Mouse (Mus musculus) CH12.LX (cell line): ENCODE data around the gene Slc45a3. TPM values are rescaled to one million over a fixed set of nuclear protein-coding genes. Genes with fewer than 3 reads are reported as not detected.
A peak's percentile ranks its signal among the peaks of the same experiment; 100 is the strongest.

ENCODE experiments used
- DNase-seq: peaks from one replicate; pipeline ENCODE4 v3.0.0-alpha.2; 2013; ENCODE audit errors: extremely low read depth
- H3K27ac ChIP-seq: 2 replicates; pipeline ENCODE4 v1.5.1; 2012; ENCODE audit warnings: low read depth, mild to moderate bottlenecking, control low read depth, moderate library complexity; ENCODE audit not compliant: insufficient read depth
- H3K27me3 ChIP-seq: replicated peaks from 2 replicates; pipeline ENCODE3; 2012; ENCODE audit warnings: inconsistent platforms
- H3K36me3 ChIP-seq, 2 experiments: replicated peaks in 1 of 2; 2 replicates each; pipeline versions ENCODE3 to v1.6.1; 2012; ENCODE audit warnings: inconsistent platforms in 1 of 2, low read length in 1 of 2, mild to moderate bottlenecking in 1 of 2, mixed read lengths in 1 of 2, moderate library complexity in 1 of 2; ENCODE audit not compliant: control insufficient read depth in 1 of 2, insufficient read depth in 1 of 2
- H3K4me1 ChIP-seq, 2 experiments: 2 replicates each; pipeline ENCODE4 v1.6.1; 2012; ENCODE audit warnings: inconsistent platforms in 1 of 2, moderate library complexity in 1 of 2; ENCODE audit not compliant: insufficient read depth in 2 of 2, control insufficient read depth in 1 of 2
- H3K4me2 ChIP-seq: 2 replicates; pipeline ENCODE4 v1.6.1; 2012; ENCODE audit warnings: low read depth, mild to moderate bottlenecking, control low read depth; ENCODE audit not compliant: poor library complexity, insufficient read depth, severe bottlenecking
- H3K4me3 ChIP-seq, 3 experiments: fragments of 150-350 bp in 1 of 3; sonication (generic) in 1 of 3; replicated peaks in 1 of 3; 2 replicates each; pipeline versions ENCODE3 to v1.5.1; 2011 to 2012; ENCODE audit warnings: low read depth in 2 of 3, low read length in 2 of 3, mild to moderate bottlenecking in 2 of 3, moderate library complexity in 2 of 3, control low read depth in 1 of 3, improper control_type of control experiment in 1 of 3, inconsistent platforms in 1 of 3, mixed read lengths in 1 of 3; ENCODE audit not compliant: poor library complexity in 1 of 3
- H3K79me2 ChIP-seq: replicated peaks from 2 replicates; pipeline ENCODE4 v1.6.1; 2012; ENCODE audit warnings: mild to moderate bottlenecking, moderate library complexity; ENCODE audit not compliant: control insufficient read depth, poor library complexity, insufficient read depth, severe bottlenecking; ENCODE audit errors: extremely low read depth
- H3K9ac ChIP-seq: 2 replicates; pipeline ENCODE4 v1.6.1; 2012; ENCODE audit warnings: low read depth, mild to moderate bottlenecking, control low read depth, moderate library complexity; ENCODE audit not compliant: insufficient read depth
- H3K9me3 ChIP-seq: replicated peaks from 2 replicates; pipeline ENCODE3; 2012; ENCODE audit warnings: low read length, inconsistent platforms, mixed read lengths
- CHD1 ChIP-seq: IDR thresholded peaks from 2 replicates; pipeline ENCODE4 v1.6.1; 2012; ENCODE audit warnings: low read depth, low read length, improper control_type of control experiment, inconsistent platforms
- CHD2 ChIP-seq: IDR thresholded peaks from 2 replicates; pipeline ENCODE4 v1.6.1; 2011; ENCODE audit warnings: low read length, improper control_type of control experiment
- EP300 ChIP-seq: IDR thresholded peaks from 2 replicates; pipeline ENCODE4 v1.6.1; 2011; ENCODE audit warnings: low read length, improper control_type of control experiment
- ETS1 ChIP-seq: conservative IDR thresholded peaks from 2 replicates; pipeline ENCODE4 v1.6.1; 2012; ENCODE audit warnings: low read depth, mild to moderate bottlenecking, inconsistent platforms, low read length, improper control_type of control experiment, moderate library complexity
- JUN ChIP-seq: IDR thresholded peaks from 2 replicates; pipeline ENCODE4 v1.6.1; 2011; ENCODE audit warnings: low read depth, mild to moderate bottlenecking, low read length, improper control_type of control experiment, moderate library complexity; ENCODE audit not compliant: insufficient read depth
- MAFK ChIP-seq: IDR thresholded peaks from 2 replicates; pipeline ENCODE4 v1.6.1; 2011; ENCODE audit warnings: low read length, improper control_type of control experiment; ENCODE audit not compliant: insufficient replicate concordance
- NELFE ChIP-seq: IDR thresholded peaks from 2 replicates; pipeline ENCODE4 v1.6.1; 2011; ENCODE audit warnings: low read depth, low read length, improper control_type of control experiment
- NRF1 ChIP-seq: IDR thresholded peaks from 2 replicates; pipeline ENCODE4 v1.6.1; 2014; ENCODE audit warnings: low read depth, mild to moderate bottlenecking, inconsistent platforms, low read length, improper control_type of control experiment, moderate library complexity
- RCOR1 ChIP-seq: conservative IDR thresholded peaks from 2 replicates; pipeline ENCODE4 v1.6.1; 2012; ENCODE audit warnings: low read depth, mild to moderate bottlenecking, inconsistent platforms, low read length, improper control_type of control experiment
- SIN3A ChIP-seq: IDR thresholded peaks from 2 replicates; pipeline ENCODE4 v1.6.1; 2012; ENCODE audit warnings: low read length, improper control_type of control experiment, inconsistent platforms
- SMC3 ChIP-seq: IDR thresholded peaks from 2 replicates; pipeline ENCODE4 v1.6.1; 2011; ENCODE audit warnings: low read depth, low read length, improper control_type of control experiment
- USF2 ChIP-seq: conservative IDR thresholded peaks from 2 replicates; pipeline ENCODE4 v1.6.1; 2011; ENCODE audit warnings: low read depth, low read length, improper control_type of control experiment
- dilution Hi-C: fragments of 300-500 bp; cut with MboI; formaldehyde crosslinking; loops from 2 replicates; pipeline ENCODE4 v1.14.3; 2020; ENCODE audit warnings: low sequenced_read_pairs; ENCODE audit not compliant: extremely low pct_unique_long_range_greater_than_20kb, extremely low pct_ligation_motif_present
- in situ Hi-C: fragments of 300-500 bp; cut with MboI; formaldehyde crosslinking; loops from 3 replicates; pipeline ENCODE4 v1.14.3; 2019; ENCODE audit warnings: low sequenced_read_pairs, low pct_ligation_motif_present, low pct_unique_long_range_greater_than_20kb, mixed read lengths
- polyA plus RNA-seq: library from polyadenylated mRNA; unstranded; fragments of >175 nt; gene quantifications from 2 replicates; pipeline ENCODE4 v1.2.1, GENCODE M21; 2012; ENCODE audit warnings: low read depth; ENCODE audit not compliant: insufficient read length
- total RNA-seq, 2 experiments: library from RNA; depleted of rRNA; stranded (reverse); fragments of 300-350 nt in 1 of 2; fragments of >200 nt in 1 of 2; gene quantifications; 2 replicates each; pipeline ENCODE4 v1.2.3; 2012 to 2014

The Slc45a3 gene
- total and polyA plus RNA-seq, 3 experiments: 0.16 to 0.47 (median 0.20) TPM

DNA sequence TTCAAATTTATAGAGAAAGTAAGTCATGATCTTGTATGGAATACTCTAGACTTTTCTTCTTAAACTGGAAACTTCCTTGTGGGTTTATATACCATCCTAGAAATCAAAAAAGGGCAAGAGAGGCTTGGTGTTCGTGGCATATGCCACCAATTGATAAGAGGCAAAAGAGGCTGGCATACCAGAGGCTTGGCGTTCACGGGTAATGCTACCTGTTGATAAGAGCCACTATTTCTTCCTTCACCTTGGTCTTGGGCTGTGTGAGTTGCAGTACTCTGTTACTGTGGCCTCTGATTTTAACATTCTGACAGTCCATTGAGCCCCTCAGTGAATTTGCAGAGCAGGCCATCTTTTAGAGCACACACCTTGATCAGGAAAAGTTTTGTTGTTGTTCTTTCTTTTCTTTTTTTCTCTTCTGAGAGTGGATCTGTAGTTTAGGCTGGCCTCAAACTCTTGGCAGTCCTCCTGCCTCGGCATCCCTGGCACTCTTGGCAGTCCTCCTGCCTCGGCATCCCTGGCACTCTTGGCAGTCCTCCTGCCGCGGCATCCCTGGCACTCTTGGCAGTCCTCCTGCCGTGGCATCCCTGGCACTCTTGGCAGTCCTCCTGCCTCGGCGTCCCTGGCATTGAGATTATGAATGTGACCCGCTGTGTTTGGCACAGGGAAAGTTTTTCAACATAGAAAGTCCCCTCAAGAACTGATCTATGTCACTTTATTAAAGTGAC lies 64.3 kb downstream of the Slc45a3 start:
- no peak for TF ChIP-seq SIN3A
- TF ChIP-seq NELFE: no peak
- TF ChIP-seq RCOR1: no peak
- no peak for TF ChIP-seq USF2
- no peak for TF ChIP-seq JUN
- TF ChIP-seq MAFK: no peak
- TF ChIP-seq EP300: no peak
- TF ChIP-seq CHD2: no peak
- no peak for TF ChIP-seq SMC3
- Histone ChIP-seq H3K79me2 (peaks cover 29% of the 10 kb centered on the region), H3K4me2 (no peak overlapping the region), H3K27me3 (no peaks in the 10 kb centered on the region), H3K27ac (0 out of 2 replicates have a peak overlapping the region, but pooled peaks have one; percentile 30), H3K4me3 (no peak overlapping the region), H3K9me3 (no peaks in the 10 kb centered on the region), H3K4me1 (peaks cover 27 to 83% of the 10 kb centered on the region in 2 experiments), H3K36me3 (peaks cover 60 to 89% of the 10 kb centered on the region in 2 experiments), H3K9ac (no peak overlapping the region)
- in situ Hi-C loops (no loop called here), dilution Hi-C loops (no loop called here)
- DNase-seq: no peak

DNA sequence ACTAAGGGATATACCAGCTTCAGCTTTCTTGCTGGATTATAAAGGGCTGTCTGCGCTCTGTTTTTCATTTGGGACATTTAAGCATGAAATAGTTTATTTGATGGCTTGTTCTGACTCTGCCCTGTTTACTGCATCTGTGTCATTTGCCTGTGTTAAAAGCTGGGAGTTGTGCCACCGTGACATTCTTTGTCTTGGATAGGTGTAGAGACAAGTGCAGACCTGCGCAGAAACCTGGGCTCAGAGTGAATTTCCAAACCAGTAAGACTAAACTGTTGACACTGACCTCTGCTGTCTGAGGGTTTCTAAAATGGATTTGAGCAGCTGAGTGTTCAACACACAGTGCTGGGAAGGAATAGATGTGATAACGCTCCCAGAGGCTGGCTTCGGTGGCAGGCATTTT lies 65.2 kb downstream of the Slc45a3 start:
- dilution Hi-C loops (no loop called here), in situ Hi-C loops (no loop called here)
- Histone ChIP-seq H3K79me2 (peaks cover 29% of the 10 kb centered on the region), H3K9ac (no peak overlapping the region), H3K4me2 (peak overlapping the region; percentile 75), H3K27ac (peak overlapping the region; percentile 71), H3K4me3 (no peak overlapping the region), H3K36me3 (peaks cover 58 to 86% of the 10 kb centered on the region in 2 experiments), H3K9me3 (no peaks in the 10 kb centered on the region), H3K4me1 (peaks cover 32 to 91% of the 10 kb centered on the region in 2 experiments), H3K27me3 (no peaks in the 10 kb centered on the region)
- no peak for DNase-seq
- TF ChIP-seq RCOR1: no peak
- no peak for TF ChIP-seq NRF1
- TF ChIP-seq NELFE: no peak
- no peak for TF ChIP-seq SMC3
- no peak for TF ChIP-seq USF2
- no peak for TF ChIP-seq CHD1
- no peak for TF ChIP-seq ETS1
